Mouse (Mus musculus) heart, adult 2 months (tissue): ENCODE data around the gene Gpatch1. TPM values are rescaled to one million over a fixed set of nuclear protein-coding genes. Genes with fewer than 3 reads are reported as not detected.
"Not testable (repeated sequence)": the region's sequence is repeated elsewhere in the genome, so short reads cannot be mapped to it uniquely, and the experiment has no call there.

Experiments
- DNase-seq, 2 experiments: peaks; one replicate each; pipeline ENCODE4 v3.0.0; 2021
- H3K27ac ChIP-seq: fragments of 200-600 bp; 2 replicates; pipeline ENCODE4 v1.8.1; 2022
- H3K27me3 ChIP-seq: fragments of 200-500 bp; 2 replicates; pipeline ENCODE4 v1.6.1; 2012; ENCODE audit warnings: mild to moderate bottlenecking, low read length, inconsistent platforms, mixed read lengths; ENCODE audit not compliant: control insufficient read depth, insufficient read depth
- H3K36me3 ChIP-seq: fragments of 200-500 bp; 2 replicates; pipeline ENCODE4 v1.6.1; 2012; ENCODE audit warnings: low read length, inconsistent platforms; ENCODE audit not compliant: control insufficient read depth, insufficient read depth
- H3K4me1 ChIP-seq: fragments of 200-500 bp; 2 replicates; pipeline ENCODE4 v1.6.1; 2011; ENCODE audit warnings: low read length; ENCODE audit not compliant: control insufficient read depth, insufficient read depth
- H3K4me3 ChIP-seq: fragments of 200-600 bp; 2 replicates; pipeline ENCODE4 v1.8.1; 2022
- H3K79me2 ChIP-seq: fragments of 200-500 bp; replicated peaks from 2 replicates; pipeline ENCODE4 v1.6.1; 2012; ENCODE audit warnings: mild to moderate bottlenecking, inconsistent platforms, low read length, moderate library complexity, mixed read lengths; ENCODE audit not compliant: control insufficient read depth, insufficient read depth
- H3K9ac ChIP-seq: fragments of 200-500 bp; 2 replicates; pipeline ENCODE4 v1.6.1; 2012; ENCODE audit warnings: low read depth, mild to moderate bottlenecking, control low read depth, inconsistent platforms, low read length, mixed read lengths
- CTCF ChIP-seq: fragments of 200-600 bp; IDR thresholded peaks from 2 replicates; pipeline ENCODE4 v1.8.1; 2022; ENCODE audit warnings: antibody characterized with exemption, mild to moderate bottlenecking, moderate library complexity
- EP300 ChIP-seq: fragments of 200-500 bp; IDR thresholded peaks from 2 replicates; pipeline ENCODE4 v1.6.1; 2011; ENCODE audit warnings: low read depth, low read length, control low read depth; ENCODE audit not compliant: insufficient read depth
- POLR2A ChIP-seq: fragments of 200-500 bp; IDR thresholded peaks from 2 replicates; pipeline ENCODE4 v1.6.1; 2011; ENCODE audit warnings: mild to moderate bottlenecking, low read depth, low read length, control low read depth; ENCODE audit not compliant: insufficient read depth
- WGBS: fragments of 180-500 bp; shearing (Covaris S2); methylation state at CpG from one replicate; pipeline ENCODE4 v1.1.7; 2018; 5-methylcytosine and 5-hydroxymethylcytosine counted together
- intact Hi-C: fragments of 180-260 bp; cut with DNase I; formaldehyde crosslinking; loops from one replicate; pipeline ENCODE4 v1.15.1; 2025
- polyA plus RNA-seq: library from polyadenylated mRNA; depleted of rRNA; stranded (reverse); fragments of >200 nt; gene quantifications from 2 replicates; pipeline ENCODE4 v1.2.3, GENCODE M21; 2012
- total RNA-seq, 2 experiments: library from RNA; stranded (reverse); gene quantifications; 2 replicates each; pipeline ENCODE4 v1.2.3; 2021

The Gpatch1 gene
- total and polyA plus RNA-seq, 3 experiments = 3.9 to 12.5 (median 11.6) TPM

DNA sequence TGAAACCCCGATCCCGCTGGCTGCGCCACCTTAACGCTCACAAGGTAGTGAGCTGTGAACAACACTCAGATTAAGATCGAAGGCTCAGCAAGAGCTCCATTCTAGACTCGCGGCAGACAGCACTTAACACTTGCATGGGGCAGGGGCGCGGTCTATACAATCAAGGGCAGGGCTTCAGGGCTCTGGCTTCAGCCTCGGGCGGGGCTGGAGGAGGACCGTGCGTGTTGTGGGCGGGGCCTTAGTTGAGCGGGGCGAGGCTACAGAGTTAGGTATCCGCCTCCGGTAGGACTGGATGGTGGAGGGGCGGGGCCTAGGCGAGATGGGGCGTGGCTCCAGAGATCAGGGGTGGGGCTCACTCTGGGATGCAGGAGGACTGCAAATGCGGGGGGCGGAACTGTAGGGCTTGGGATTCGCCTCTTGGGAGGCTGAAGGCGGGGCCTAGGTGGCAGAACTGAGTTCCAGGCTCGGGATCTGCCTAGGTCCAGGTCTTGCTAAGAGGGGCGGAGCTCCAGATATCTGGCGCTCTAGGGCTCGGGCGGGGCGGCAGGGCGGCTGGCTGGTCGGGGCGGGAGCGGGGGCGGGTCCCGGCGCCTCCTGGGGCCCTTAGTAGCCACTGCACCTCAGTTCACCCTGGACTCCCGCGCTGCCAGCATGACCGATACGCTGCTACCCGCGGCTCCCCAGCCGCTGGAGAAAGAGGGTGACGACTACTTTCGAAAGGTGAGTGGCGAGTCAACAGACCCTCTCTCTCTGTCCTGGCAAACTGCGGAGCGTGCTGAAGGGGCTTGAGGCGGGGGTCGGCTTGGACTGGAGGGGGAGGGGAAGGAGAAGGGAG lies 15.7 kb upstream of the Gpatch1 start, which contains the start of gene Rhpn2:
Gene Rhpn2 (plus strand): TSS at position 479 of the 835 bp plus-strand sequence.
- peak within 1 kb of the TSS; percentile 73 for H3K9ac ChIP-seq
- WGBS = under 1% methylated on average over 52 of the region's 52 CpGs
- peak within 1 kb of the TSS; percentile 64 for H3K27ac ChIP-seq
- intact Hi-C loops = loop anchor here (2.0 to 5.0 kb wide), 3 partner anchors 15 to 102 kb away; partner anchors contain the start of gene Gpatch1
- no peak for TF ChIP-seq EP300
- peak; percentile 76 for TF ChIP-seq POLR2A
- peak; percentile 55 for TF ChIP-seq CTCF
- H3K4me1 ChIP-seq = no peaks in the 10 kb centered on the region; the same call in 1 of the 2 replicates
- peak within 1 kb of the TSS; percentile 86 for H3K4me3 ChIP-seq
- no peaks in the 10 kb centered on the region for H3K36me3 ChIP-seq
- H3K79me2 ChIP-seq = no peaks in the 10 kb centered on the region
- no peaks in the 10 kb centered on the region for H3K27me3 ChIP-seq
- DNase-seq = peak; percentile 99

DNA sequence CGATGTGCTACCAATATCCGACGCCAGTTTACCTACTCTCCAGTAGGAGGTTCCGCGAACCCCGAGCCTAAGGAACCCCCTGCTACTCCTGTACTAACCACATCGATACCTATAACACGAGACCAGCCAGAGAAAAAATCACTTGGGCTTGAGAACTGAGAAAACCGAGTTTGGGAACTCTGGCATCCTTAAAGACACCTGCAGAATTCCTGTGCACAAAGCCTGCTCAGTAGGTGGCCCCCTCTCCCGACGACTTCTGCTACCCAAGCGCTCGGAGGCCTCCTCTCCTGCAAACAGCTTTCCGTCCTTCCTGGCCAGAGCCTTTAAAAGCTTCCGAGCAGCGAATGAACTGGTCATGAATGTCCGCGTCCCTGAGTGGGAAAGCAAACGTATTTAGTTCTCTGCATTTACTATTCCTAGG lies 15.0 kb upstream of the Gpatch1 start:
- peak overlapping the region; percentile 86 for H3K4me3 ChIP-seq
- H3K27me3 ChIP-seq = no peaks in the 10 kb centered on the region
- peak overlapping the region; percentile 64 for H3K27ac ChIP-seq
- DNase-seq = peak in 1 of 2 experiments; percentile 53
- under 1% methylated on average over 19 of the region's 19 CpGs for WGBS
- TF ChIP-seq EP300 (no peak), CTCF (peak; percentile 50), POLR2A (no peak)
- H3K4me1 ChIP-seq = no peaks in the 10 kb centered on the region; the same call in 1 of the 2 replicates
- peak overlapping the region; percentile 23 for H3K9ac ChIP-seq
- H3K36me3 ChIP-seq = no peaks in the 10 kb centered on the region
- no peaks in the 10 kb centered on the region for H3K79me2 ChIP-seq
- intact Hi-C loops = loop anchor here (2.0 to 5.0 kb wide), 3 partner anchors 14 to 101 kb away; partner anchors contain the start of gene Gpatch1

DNA sequence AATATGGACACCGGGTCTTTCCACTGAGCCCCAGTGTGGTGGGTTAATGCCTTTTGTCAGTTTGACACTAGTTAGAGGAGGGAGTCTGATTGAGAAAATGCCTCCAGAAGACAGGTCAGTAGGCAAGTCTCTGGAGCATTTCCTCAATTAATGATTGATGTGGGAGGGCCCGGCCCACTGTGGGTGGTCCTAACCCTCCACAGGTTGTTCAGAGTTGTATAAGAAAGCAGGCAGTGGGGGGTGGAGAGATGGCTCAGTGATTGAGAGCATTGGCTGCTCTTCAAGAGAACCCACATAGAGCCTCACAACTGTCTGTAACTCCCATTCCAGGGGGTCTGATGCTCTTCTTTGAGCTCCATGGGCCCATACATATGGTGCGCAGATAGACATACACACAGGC lies 13.3 kb upstream of the Gpatch1 start:
- TF ChIP-seq EP300 = no peak
- no peak for DNase-seq
- H3K9ac ChIP-seq = no peak overlapping the region
- intact Hi-C loops = loop anchor here (5.0 kb wide), 1 partner anchor 99 kb away; no protein-coding TSS in a partner anchor
- no peaks in the 10 kb centered on the region for H3K36me3 ChIP-seq
- H3K4me3 ChIP-seq = no peak overlapping the region
- H3K79me2 ChIP-seq = no peaks in the 10 kb centered on the region
- no peak overlapping the region for H3K27ac ChIP-seq
- no peaks in the 10 kb centered on the region for H3K27me3 ChIP-seq
- 69% methylated on average over 3 of the region's 3 CpGs for WGBS
- no peaks in the 10 kb centered on the region; the same call in 1 of the 2 replicates for H3K4me1 ChIP-seq

DNA sequence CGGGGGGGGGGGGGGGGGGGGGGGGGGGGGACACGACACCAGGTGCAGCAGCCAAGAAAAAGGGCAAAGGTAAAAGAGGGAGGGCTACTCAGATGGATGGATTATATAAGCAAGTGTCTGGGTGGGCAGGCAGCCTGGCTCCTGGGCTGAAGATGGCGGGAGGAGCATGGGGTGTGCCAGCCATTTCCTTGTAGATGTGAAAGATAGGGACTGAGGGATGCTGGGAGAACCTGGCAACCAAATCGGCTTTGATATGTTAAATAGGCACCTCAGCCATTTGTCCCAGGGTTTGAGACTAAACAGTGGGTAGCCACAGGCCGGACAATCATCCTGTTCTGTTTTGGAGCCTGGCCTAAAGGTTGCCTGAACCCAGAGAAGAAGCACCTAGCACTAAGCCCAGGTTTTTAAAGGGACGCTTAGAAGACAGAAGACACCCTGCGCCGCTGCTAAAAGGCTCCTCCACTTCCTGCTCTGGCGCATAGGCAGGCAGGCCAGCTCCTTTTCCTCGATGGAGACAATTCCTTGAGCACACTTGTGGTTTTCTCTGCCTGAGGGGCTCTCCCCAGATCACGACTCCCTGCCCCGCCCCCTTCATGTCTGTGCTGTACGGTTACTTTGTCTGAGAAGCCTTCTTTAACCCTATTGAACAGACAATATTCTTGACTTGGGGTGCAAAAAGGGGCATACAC lies 4.6 kb upstream of the Gpatch1 start:
- Histone ChIP-seq H3K9ac (no peak overlapping the region), H3K27me3 (no peaks in the 10 kb centered on the region), H3K4me1 (peaks cover 2% of the 10 kb centered on the region; the same call in 1 of the 2 replicates), H3K27ac (no peak overlapping the region), H3K36me3 (no peaks in the 10 kb centered on the region), H3K79me2 (no peaks in the 10 kb centered on the region), H3K4me3 (no peak overlapping the region)
- TF ChIP-seq EP300 (no peak), POLR2A (no peak)
- WGBS = 8% methylated on average over 13 of the region's 13 CpGs
- intact Hi-C loops = no loop called here
- DNase-seq = no peak

DNA sequence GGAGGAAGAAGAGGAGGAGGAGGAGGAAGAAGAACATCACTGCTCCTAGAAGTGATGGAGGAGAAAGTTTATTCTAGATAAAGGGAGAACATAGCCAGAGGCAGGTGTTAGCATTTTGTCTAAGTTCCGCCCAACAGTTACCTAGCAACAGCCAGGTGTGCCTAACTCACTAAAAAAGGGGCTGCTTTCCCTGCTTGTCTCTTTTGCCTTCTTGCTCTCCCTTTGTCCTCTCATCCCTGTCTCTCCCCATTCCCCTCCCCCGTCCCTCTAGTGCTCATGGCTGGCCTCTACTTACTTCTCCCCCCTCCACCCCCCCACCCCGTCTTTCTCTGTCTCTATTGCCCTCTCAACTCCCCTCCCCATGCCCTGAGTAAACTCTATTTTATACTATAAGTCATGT lies 3.9 kb upstream of the Gpatch1 start:
- Histone ChIP-seq H3K9ac (no peak overlapping the region), H3K36me3 (no peaks in the 10 kb centered on the region), H3K4me3 (no peak overlapping the region), H3K27ac (no peak overlapping the region), H3K27me3 (no peaks in the 10 kb centered on the region), H3K79me2 (no peaks in the 10 kb centered on the region; the same call in 1 of the 2 replicates), H3K4me1 (peaks cover 6% of the 10 kb centered on the region)
- no peak for DNase-seq
- intact Hi-C loops = no loop called here
- WGBS = 68% methylated on average over 3 of the region's 3 CpGs
- TF ChIP-seq CTCF (no peak), EP300 (no peak), POLR2A (no peak)

DNA sequence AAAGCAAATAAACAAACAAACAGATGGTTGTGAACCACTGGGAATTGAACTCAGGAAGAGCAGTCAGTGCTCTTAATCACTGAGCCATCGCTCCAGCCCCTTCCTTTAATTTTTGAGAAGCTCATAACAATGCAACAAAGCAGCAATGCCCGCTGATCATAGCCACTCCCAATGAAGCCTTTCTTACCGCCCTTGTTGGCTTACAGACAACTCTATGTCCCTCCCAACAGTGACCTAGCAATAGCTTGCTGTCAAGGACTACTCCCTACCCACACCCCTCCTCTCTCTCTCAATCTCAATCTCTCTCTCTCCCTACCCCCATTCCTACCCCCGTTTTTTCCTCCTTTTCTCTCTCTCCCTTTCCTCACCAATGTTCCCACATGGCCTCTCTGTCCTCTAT lies 1.5 kb upstream of the Gpatch1 start:
- peak in 1 of 2 experiments; percentile 23 for DNase-seq
- no peak overlapping the region for H3K27ac ChIP-seq

DNA sequence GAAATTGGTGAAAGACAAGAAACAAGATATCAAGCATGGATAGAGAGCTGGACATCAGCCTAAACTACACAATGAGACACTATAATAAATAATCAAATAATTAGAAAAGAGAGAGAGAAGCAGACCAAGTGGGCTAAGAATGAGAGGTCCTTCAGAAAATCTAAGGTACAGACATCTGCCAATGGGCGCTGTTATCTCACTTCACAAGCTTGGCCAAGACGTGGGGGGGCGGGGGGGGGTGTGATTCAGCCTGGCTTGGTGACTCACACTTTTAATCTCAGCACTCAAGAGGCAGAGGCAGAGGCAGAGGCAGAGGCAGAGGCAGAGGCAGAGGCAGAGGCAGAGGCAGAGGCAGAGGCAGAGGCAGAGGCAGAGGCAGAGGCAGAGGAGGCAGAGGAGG lies 981 bp upstream of the Gpatch1 start:
- H3K27ac ChIP-seq, H3K4me3 ChIP-seq, H3K36me3 ChIP-seq, H3K4me1 ChIP-seq, H3K27me3 ChIP-seq, H3K79me2 ChIP-seq, DNase-seq, H3K9ac ChIP-seq: not testable (repeated sequence)
- intact Hi-C loops = loop anchor here (2.0 to 5.0 kb wide), 3 partner anchors 14 to 87 kb away; partner anchors contain the start of genes Cep89 and Faap24
- 26% methylated on average over 3 of the region's 3 CpGs for WGBS

More for the DNA sequence above, 1.5 kb upstream of the Gpatch1 start:
- no peak for TF ChIP-seq CTCF
- TF ChIP-seq EP300 = no peak
- no peak for TF ChIP-seq POLR2A
- intact Hi-C loops = loop anchor here (2.0 to 5.0 kb wide), 3 partner anchors 13 to 87 kb away; partner anchors contain the start of genes Cep89 and Faap24
- no peaks in the 10 kb centered on the region; the same call in 1 of the 2 replicates for H3K79me2 ChIP-seq
- no peak overlapping the region for H3K9ac ChIP-seq
- H3K4me1 ChIP-seq = peaks cover 6% of the 10 kb centered on the region
- 39% methylated on average over 4 of the region's 4 CpGs for WGBS
- H3K4me3 ChIP-seq = no peak overlapping the region
- no peaks in the 10 kb centered on the region for H3K27me3 ChIP-seq
- no peaks in the 10 kb centered on the region for H3K36me3 ChIP-seq
